Mouse (Mus musculus) urinary bladder, postnatal 4 days (tissue): ENCODE results near the gene Paqr7.

Experiments used
- DNase-seq, 2 experiments: peaks; one replicate each; pipeline ENCODE4 v3.0.0; 2021 to 2022; ENCODE audit warnings: low spot score in 2 of 2

The Paqr7 gene

GRCm38 (mm10) chr4:134496595-134497210 lies at the start of gene Paqr7:
Gene Paqr7, plus strand, starts transcription at chr4:134496697.
- peak; percentile 69 to 76 for DNase-seq

DNA sequence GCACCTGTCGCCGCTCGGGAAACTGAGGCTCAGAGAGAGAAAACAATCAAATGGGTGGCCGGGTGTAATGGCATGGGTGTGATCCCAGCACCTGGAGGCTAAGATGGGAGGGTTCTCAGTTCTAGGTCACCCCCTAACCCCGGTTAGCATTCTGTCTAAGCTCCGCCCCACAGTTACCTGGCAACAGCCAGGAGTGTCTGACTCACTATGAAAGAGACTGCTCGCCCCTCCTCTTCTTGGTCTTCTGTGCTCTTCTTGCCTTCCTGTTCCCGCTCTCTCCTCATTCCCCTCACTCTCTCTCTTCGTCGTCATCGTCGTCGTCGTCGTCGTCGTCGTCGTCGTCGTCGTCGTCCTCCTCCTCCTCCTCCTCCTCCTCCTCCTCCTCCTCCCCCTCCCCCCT lies 48.5 kb upstream of the Paqr7 start:
- DNase-seq = no peak

DNA sequence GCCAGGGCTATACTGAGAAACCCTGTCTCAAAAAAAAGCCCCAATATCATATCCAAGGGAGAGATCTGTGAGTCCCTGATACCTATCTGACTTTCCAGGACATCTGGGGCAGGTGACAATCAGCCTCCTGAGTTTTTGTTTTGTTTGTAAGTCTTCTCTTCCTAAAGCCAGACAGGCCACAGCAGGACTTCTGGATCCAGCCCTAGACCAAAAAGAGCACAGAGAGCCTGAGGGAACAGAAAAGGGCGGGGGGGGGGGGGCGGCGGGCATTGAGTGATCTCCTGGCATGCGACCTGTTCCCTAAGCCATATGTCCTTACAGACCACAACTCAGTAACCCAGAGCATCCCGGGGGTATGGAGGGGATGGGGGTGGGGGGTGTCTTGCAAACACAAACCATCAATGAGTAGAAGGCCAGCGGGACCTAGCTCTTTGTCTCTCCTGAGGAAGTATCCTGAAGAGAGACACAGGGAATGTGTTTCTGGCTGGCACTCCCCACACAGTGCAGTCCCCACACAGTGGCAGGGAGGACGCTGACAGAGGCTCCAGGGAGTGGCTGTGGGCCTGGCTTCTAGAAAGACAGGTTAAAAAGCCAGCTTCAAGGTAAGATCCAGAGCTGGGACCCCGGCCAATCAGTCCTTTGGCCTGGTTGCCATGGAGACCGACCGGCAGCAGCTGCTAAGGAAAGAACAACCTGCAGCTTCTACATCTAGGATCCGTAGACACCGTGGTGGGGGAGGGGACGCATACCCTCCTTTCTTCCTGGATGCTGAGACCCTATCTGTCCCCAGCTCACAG lies 46.7 kb upstream of the Paqr7 start:
- DNase-seq = no peak

DNA sequence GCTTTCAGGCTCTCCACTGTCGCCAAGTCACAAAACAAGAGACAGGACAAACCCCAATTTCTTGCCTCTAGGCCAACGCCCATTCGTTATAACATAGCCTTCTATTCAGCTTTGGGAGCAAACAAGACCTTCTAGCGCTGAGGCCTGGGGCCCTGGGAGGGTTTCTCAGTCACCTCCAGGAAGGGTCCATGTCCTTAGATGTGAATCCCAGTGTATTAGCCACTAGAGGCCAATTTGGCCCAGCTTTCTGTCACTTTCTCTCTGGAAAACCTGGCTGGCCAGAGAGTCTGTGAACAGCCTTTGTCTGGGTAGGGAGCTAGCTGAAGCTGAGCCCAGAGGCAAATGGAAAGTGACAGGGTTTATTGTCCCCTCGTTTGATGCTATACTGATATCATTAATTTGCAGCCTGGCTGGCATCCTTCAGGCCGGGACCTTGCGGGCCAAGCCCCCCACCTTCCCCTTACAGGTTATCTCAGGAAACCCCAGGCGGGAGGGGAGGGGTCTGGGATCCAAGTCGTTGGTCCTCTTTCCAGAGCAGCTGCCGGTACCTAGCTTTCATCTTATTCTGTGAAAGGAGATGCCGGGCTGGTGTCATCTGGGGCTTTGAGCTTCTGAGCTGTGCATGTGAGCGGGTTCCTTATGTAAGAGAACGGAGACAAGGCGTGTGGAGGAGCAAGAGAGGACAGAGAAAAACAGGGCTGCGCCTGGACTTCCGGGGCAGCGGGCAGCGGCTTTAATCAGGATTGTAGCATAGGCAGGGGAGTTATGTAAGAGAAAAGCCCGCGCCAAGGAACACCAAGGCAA lies 45.9 kb upstream of the Paqr7 start:
- no peak for DNase-seq

GRCm38 (mm10) chr4:134451484-134451883 lies 45.0 kb upstream of the Paqr7 start:
- DNase-seq = no peak

- DNase-seq = no peak
Measured at GRCm38 (mm10) chr4:134453619-134454400, 42.7 kb upstream of the Paqr7 start.

GRCm38 (mm10) chr4:134455310-134455709 lies 41.2 kb upstream of the Paqr7 start:
- no peak for DNase-seq

DNA sequence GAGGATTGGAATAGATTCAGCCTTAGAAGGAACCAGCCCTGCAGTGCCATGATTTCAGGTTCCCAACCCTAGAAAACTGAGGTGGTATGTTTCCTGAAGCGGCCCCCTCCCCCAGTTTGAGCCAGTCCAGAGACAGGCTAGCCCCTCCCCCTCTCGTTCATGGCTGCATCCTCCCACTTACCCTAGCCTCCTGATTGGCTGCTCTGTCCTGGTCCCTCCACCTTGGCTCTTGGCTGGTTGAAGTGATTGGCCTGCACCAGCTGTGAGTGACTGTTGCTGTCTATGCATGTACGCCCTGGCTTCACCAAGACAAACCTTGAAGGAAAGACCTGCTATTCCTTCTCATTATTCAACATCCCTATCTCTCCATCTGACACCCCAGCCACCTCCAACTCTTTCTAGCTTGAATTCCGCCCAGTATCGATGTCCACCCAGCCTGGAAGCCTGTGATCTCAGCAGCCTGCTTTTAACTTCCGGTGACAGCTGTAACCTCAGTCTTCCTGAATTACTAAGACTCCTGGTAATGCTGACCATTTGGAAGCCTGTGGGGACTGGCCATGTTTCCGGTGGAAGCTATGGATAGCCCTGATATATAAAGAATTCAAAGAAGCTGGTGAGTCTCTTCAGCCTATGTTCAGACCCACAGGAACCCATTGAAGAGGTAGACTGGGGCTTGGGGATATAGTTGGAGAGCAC lies 39.2 kb upstream of the Paqr7 start:
- no peak for DNase-seq

DNA sequence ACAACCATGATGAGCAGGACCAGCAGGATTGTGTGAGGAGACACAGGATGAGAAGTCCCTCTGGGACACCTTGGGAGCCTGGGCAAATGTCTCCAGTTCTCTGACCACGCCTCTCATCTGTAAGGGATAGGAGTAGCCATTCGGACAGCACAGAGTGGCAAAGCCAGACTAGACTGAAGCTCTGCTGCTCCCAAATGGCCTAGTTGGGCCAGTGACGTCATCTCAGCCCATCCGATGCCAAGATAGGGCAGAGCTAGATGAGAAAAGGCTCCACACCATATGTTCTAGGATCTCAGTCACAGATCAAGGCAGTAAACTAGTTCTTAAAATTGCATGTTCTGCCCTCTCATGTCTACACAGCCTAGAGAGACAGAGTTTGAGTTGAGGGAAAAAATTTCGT lies 37.6 kb upstream of the Paqr7 start:
- DNase-seq = no peak

DNA sequence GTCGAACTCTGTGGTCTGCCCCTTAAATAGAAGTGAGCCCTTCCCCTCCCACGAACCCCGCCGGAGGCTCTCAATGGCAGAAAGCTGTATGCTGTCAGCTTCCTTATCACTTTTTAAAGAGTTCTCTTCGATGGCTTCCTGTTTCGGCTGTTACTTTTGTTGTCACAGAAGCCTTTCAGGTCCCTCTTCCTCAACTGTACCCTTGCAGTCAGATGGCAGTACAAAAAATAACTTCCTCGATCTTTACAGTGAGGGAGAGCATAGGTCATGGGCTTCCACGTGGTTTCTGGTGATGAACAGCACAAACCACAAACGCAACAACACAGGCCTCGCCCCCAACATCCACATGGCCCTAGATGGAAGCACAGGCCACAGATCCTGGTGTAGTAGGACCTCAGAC lies 36.2 kb upstream of the Paqr7 start:
- DNase-seq = no peak

- no peak for DNase-seq
Measured at GRCm38 (mm10) chr4:134461252-134461651, 35.2 kb upstream of the Paqr7 start.

- no peak for DNase-seq
Measured at GRCm38 (mm10) chr4:134465789-134466188, 30.7 kb upstream of the Paqr7 start.

- DNase-seq = no peak
Measured at GRCm38 (mm10) chr4:134466381-134467262, 29.9 kb upstream of the Paqr7 start.

- no peak for DNase-seq
Measured at GRCm38 (mm10) chr4:134467435-134468214, 28.9 kb upstream of the Paqr7 start.

- peak; percentile 92 to 93 for DNase-seq
Measured at GRCm38 (mm10) chr4:134468215-134468575, 28.3 kb upstream of the Paqr7 start, which contains the start of gene Stmn1. Gene Stmn1, plus strand, starts transcription at chr4:134468320.

- peak; percentile 93 to 96 for DNase-seq
Measured at GRCm38 (mm10) chr4:134468578-134469266, 27.8 kb upstream of the Paqr7 start.

- DNase-seq = no peak
Measured at GRCm38 (mm10) chr4:134469341-134469796, 27.1 kb upstream of the Paqr7 start.

GRCm38 (mm10) chr4:134469985-134470384 lies 26.5 kb upstream of the Paqr7 start:
- DNase-seq = no peak

GRCm38 (mm10) chr4:134471469-134471868 lies 25.0 kb upstream of the Paqr7 start:
- DNase-seq = no peak
